Mouse (Mus musculus) midbrain, embryonic 12.5 days (tissue): Measurements from ENCODE around the gene Ttll11. TPM values are rescaled to one million over a fixed set of nuclear protein-coding genes. Genes with fewer than 3 reads are reported as not detected.

Experiments used
- ATAC-seq: fragments of 200-750 bp; cut with Nextera tagmentation; 2 replicates; pipeline ENCODE4 v1.8.0; 2017; ENCODE audit warnings: low read depth, moderate TSS enrichment, moderate library complexity; ENCODE audit not compliant: low FRiP score
- H3K27ac ChIP-seq: fragments of 300-500 bp; sonication (generic); replicated peaks from 2 replicates; pipeline ENCODE4 v1.5.1; 2016; ENCODE audit warnings: mild to moderate bottlenecking
- H3K27me3 ChIP-seq: fragments of 300-500 bp; sonication (generic); 2 replicates; pipeline ENCODE4 v1.6.1; 2016; ENCODE audit warnings: mild to moderate bottlenecking
- H3K36me3 ChIP-seq: fragments of 300-500 bp; sonication (generic); 2 replicates; pipeline ENCODE4 v1.6.1; 2016
- H3K4me1 ChIP-seq: fragments of 300-500 bp; sonication (generic); 2 replicates; pipeline ENCODE4 v1.6.1; 2016
- H3K4me2 ChIP-seq: fragments of 300-500 bp; sonication (generic); replicated peaks from 2 replicates; pipeline ENCODE4 v1.6.1; 2016; ENCODE audit warnings: mild to moderate bottlenecking, moderate library complexity
- H3K4me3 ChIP-seq: fragments of 300-500 bp; sonication (generic); 2 replicates; pipeline ENCODE4 v1.5.1; 2016; ENCODE audit warnings: mild to moderate bottlenecking
- H3K9ac ChIP-seq: fragments of 300-500 bp; sonication (generic); replicated peaks from 2 replicates; pipeline ENCODE4 v1.6.1; 2016; ENCODE audit warnings: mild to moderate bottlenecking, moderate library complexity
- H3K9me3 ChIP-seq: fragments of 300-500 bp; sonication (generic); 2 replicates; pipeline ENCODE4 v1.6.1; 2016; ENCODE audit warnings: mild to moderate bottlenecking
- WGBS: fragments of 180-500 bp; shearing (Covaris S2); methylation state at CpG from one replicate; pipeline ENCODE4 v1.1.7; 2016; 5-methylcytosine and 5-hydroxymethylcytosine counted together
- polyA plus RNA-seq: library from polyadenylated mRNA; unstranded; fragments of >200 nt; fragmentation: Nextera tagmentation; extraction: Ambion mirVana; gene quantifications from 2 replicates; pipeline ENCODE4 v1.2.1, GENCODE M21; 2016

Ttll11 gene
- 4.2 and 5.0 TPM in 2 replicates for polyA plus RNA-seq

GRCm38 (mm10) chr2:35979644-35980021, at the start of gene Ttll11:
Ttll11 (minus strand) TSS chr2:35979913.
- Histone ChIP-seq H3K4me1 (peaks cover 22% of the 10 kb centered on the region), H3K9me3 (no peaks in the 10 kb centered on the region), H3K4me3 (peak within 1 kb of the TSS; percentile 89), H3K36me3 (no peaks in the 10 kb centered on the region), H3K4me2 (peak within 1 kb of the TSS; percentile 98), H3K27ac (peak within 1 kb of the TSS; percentile 80), H3K27me3 (peaks cover 5% of the 10 kb centered on the region), H3K9ac (peak within 1 kb of the TSS; percentile 91)
- peak; percentile 90 for ATAC-seq
- WGBS, result under 1% methylated on average over 33 of the region's 42 CpGs

DNA sequence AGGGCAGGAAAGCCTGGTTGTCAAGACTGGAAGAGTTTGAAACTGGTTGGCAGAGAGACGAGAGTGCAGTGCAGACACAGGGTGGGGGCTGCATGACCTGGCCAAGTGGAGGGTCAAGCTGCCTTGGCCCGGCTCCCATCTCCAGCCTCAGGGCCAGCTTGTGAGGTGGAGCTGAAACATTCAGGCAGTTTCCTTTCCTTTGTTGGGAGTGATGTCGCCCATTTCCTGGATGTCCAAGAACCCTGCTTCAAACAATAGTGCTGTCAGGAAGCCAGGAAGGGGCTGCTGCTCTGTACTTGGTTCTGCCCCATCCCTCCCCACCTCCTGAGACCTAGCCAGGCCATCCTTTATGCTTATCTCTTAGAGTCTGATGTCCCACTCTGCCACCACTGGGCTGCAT, 43.6 kb upstream of the Ttll11 start:
- H3K9me3 ChIP-seq, result no peaks in the 10 kb centered on the region
- H3K36me3 ChIP-seq, result no peaks in the 10 kb centered on the region
- H3K9ac ChIP-seq, result no peak overlapping the region
- no peak overlapping the region for H3K27ac ChIP-seq
- no peak overlapping the region for H3K4me3 ChIP-seq
- WGBS, result 76% methylated on average over 3 of the region's 3 CpGs
- H3K4me2 ChIP-seq, result no peak overlapping the region
- peaks cover 6% of the 10 kb centered on the region; the same call in 1 of the 2 replicates for H3K4me1 ChIP-seq
- H3K27me3 ChIP-seq, result peaks cover 19% of the 10 kb centered on the region
- no peak for ATAC-seq

DNA sequence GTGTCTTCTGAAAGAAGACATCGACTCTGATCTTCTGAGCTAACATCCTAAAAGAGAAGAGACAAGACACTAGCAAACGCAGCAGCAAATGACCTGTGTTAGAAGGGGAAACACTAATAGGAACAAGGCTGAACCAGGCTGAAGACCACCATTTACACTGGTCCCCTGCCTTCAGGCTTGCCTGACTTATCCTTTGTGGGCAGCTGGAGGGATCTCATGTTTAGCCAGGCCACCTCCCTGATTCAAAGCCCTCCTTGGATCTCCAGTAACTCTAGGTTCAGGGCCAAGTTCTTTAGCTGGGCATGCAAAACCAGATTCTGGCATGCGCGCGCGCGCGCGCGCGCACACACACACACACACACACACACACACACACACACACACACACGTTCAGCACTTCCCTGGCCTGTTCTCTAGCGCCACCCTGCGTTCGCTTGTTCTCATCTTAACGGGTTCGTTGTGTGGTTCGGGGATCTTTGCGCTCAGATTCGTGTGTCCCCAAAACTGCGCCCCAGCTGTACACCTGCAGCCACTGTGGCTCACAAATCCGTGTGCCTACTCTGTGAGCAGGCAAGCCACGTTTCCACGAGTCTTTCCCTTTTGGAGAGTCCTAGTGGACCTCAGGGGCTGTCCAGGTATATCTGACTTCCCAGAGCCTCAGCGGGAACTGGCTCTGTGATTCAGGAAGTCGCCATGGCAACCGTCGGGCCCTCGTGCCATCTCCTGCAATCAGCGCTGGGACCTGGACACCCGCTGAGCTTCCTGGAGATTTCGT, 41.9 kb upstream of the Ttll11 start:
- Histone ChIP-seq H3K4me1 (peaks cover 6% of the 10 kb centered on the region; the same call in 1 of the 2 replicates), H3K9me3 (no peaks in the 10 kb centered on the region), H3K9ac (0 out of 2 replicates have a peak overlapping the region, but pooled peaks have one; percentile 24), H3K4me2 (peak overlapping the region; percentile 56), H3K27me3 (peaks cover 19% of the 10 kb centered on the region), H3K27ac (no peak overlapping the region), H3K4me3 (peak overlapping the region; percentile 30), H3K36me3 (no peaks in the 10 kb centered on the region)
- peak; percentile 62 for ATAC-seq
- WGBS, result 10% methylated on average over 30 of the region's 32 CpGs

GRCm38 (mm10) chr2:36013010-36013409, 33.3 kb upstream of the Ttll11 start:
- Histone ChIP-seq H3K4me2 (no peak overlapping the region), H3K4me3 (no peak overlapping the region), H3K4me1 (peaks cover 16% of the 10 kb centered on the region), H3K27me3 (peaks cover 40% of the 10 kb centered on the region), H3K36me3 (no peaks in the 10 kb centered on the region), H3K9me3 (no peaks in the 10 kb centered on the region), H3K9ac (no peak overlapping the region), H3K27ac (no peak overlapping the region)
- no peak for ATAC-seq
- 74% methylated on average over 12 of the region's 12 CpGs for WGBS

DNA sequence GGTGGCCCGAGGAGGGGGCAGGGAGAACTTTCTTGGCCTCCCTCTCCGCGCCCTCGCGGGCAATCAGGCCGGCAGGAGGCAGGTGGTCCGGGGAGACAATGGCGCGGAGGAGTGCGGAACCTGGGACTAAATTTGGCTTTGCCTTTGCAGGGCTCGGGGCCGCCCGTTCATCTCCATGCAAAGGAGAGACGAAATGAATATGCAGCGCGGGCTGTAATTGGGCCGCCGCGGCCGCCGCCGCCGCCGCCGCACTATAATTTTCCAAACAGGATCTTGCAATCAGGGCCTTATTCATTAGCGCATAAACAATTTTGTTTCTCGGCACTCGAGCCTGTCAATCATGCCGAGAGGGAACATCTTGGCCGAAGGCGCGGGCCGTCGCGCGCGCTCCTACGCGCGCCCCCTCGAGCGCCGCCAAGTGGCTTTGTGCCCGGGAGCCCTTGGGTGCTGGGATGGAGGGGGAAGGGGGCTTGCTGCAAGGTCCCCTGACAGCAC, 31.7 kb upstream of the Ttll11 start:
- WGBS, result under 1% methylated on average over 44 of the region's 44 CpGs
- Histone ChIP-seq H3K4me1 (peaks cover 16% of the 10 kb centered on the region), H3K9me3 (no peaks in the 10 kb centered on the region), H3K36me3 (no peaks in the 10 kb centered on the region), H3K4me2 (peak overlapping the region; percentile 63), H3K27me3 (peaks cover 40% of the 10 kb centered on the region), H3K4me3 (peak overlapping the region; percentile 47), H3K9ac (peak overlapping the region; percentile 49), H3K27ac (no peak overlapping the region)
- peak; percentile 27 for ATAC-seq

DNA sequence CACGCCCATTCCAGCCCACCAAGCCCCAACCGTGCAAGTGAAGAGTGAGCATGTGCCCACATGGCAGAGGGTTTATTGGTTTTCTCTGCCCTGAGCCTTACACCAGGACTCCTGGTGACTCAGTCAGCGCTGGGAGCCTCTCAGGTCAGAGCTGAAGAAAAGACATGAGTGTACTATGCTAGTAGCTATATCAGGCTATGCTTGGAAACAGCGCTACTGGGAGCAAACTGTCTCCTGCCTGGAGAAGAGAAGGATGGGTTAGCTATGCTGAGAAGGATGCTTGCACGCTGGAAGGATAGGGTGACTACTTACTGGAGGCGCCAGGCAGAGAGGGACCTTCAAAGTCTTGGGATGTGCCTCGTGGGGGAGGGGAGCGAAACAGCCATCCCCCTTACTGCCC, 30.9 kb upstream of the Ttll11 start:
- Histone ChIP-seq H3K27ac (no peak overlapping the region), H3K4me3 (peak overlapping the region; percentile 47; the same call in 1 of the 2 replicates), H3K4me1 (peaks cover 16% of the 10 kb centered on the region), H3K27me3 (peaks cover 43% of the 10 kb centered on the region), H3K9me3 (no peaks in the 10 kb centered on the region), H3K4me2 (peak overlapping the region; percentile 63), H3K9ac (no peak overlapping the region), H3K36me3 (no peaks in the 10 kb centered on the region)
- ATAC-seq, result no peak
- WGBS, result 44% methylated on average over 8 of the region's 8 CpGs

DNA sequence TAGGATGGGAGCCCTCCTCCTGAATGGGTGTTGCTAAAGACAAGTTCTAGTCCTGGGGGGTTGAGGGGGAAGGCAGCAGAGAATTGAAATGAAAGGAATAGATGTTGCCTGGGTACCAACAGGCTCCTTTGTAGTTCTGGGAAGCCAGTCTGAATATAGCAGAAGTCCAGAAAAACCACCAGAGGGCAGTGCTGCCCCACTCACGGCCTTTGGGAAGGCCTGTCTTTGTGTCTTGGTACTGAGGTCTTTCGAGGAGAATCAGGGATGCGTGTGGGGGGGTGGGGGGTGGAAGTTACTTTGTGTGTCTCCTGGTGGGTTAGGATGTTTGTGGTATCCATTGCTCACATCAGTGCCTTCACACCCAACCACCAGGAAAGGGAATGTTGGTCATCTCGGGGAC, 29.7 kb upstream of the Ttll11 start:
- no peak overlapping the region for H3K9ac ChIP-seq
- H3K27me3 ChIP-seq, result peaks cover 51% of the 10 kb centered on the region
- H3K4me1 ChIP-seq, result peaks cover 16% of the 10 kb centered on the region
- H3K4me3 ChIP-seq, result no peak overlapping the region
- 22% methylated on average over 4 of the region's 4 CpGs for WGBS
- no peaks in the 10 kb centered on the region for H3K36me3 ChIP-seq
- H3K9me3 ChIP-seq, result no peaks in the 10 kb centered on the region
- peak; percentile 53 for ATAC-seq
- no peak overlapping the region for H3K27ac ChIP-seq
- H3K4me2 ChIP-seq, result no peak overlapping the region

GRCm38 (mm10) chr2:36008071-36008470, 28.4 kb upstream of the Ttll11 start:
- no peak overlapping the region for H3K9ac ChIP-seq
- H3K36me3 ChIP-seq, result no peaks in the 10 kb centered on the region
- H3K4me2 ChIP-seq, result no peak overlapping the region
- no peaks in the 10 kb centered on the region for H3K9me3 ChIP-seq
- H3K4me1 ChIP-seq, result peaks cover 16% of the 10 kb centered on the region
- WGBS, result 29% methylated on average over 1 of the region's 1 CpGs
- H3K27ac ChIP-seq, result no peak overlapping the region
- peaks cover 47% of the 10 kb centered on the region for H3K27me3 ChIP-seq
- H3K4me3 ChIP-seq, result no peak overlapping the region
- ATAC-seq, result no peak

GRCm38 (mm10) chr2:36002188-36002587, 22.5 kb upstream of the Ttll11 start:
- H3K27ac ChIP-seq, result no peak overlapping the region
- 31% methylated on average over 6 of the region's 6 CpGs for WGBS
- H3K36me3 ChIP-seq, result no peaks in the 10 kb centered on the region
- no peaks in the 10 kb centered on the region for H3K9me3 ChIP-seq
- H3K27me3 ChIP-seq, result peaks cover 14% of the 10 kb centered on the region
- H3K4me3 ChIP-seq, result no peak overlapping the region
- no peak for ATAC-seq
- H3K4me1 ChIP-seq, result peaks cover 4% of the 10 kb centered on the region; the same call in 1 of the 2 replicates
- no peak overlapping the region for H3K4me2 ChIP-seq
- no peak overlapping the region for H3K9ac ChIP-seq

DNA sequence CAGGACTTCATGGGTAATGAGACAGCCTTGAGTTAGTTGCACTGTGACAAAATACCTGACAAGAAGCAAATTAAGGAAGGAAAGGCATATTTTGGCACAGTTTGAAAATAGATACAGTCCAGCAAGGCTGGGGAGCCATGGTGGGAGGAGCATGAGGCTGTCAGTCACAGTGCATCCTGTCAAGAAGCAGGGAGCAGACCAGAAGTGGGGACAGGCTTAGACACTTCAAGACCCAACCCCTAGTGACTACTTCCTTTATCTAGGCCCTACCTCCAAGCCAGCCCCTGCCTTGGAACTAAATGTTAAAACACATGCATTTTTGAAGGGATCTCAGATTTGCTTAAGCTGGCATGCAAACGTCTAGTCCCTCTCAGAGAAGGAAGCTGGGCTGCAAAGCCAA, 20.7 kb upstream of the Ttll11 start:
- 50% methylated on average over 1 of the region's 1 CpGs for WGBS
- ATAC-seq, result no peak

GRCm38 (mm10) chr2:35999212-35999611, 19.5 kb upstream of the Ttll11 start:
- Histone ChIP-seq H3K4me1 (peaks cover 4% of the 10 kb centered on the region; the same call in 1 of the 2 replicates), H3K4me2 (no peak overlapping the region), H3K27ac (no peak overlapping the region), H3K4me3 (no peak overlapping the region), H3K9me3 (no peaks in the 10 kb centered on the region), H3K9ac (no peak overlapping the region), H3K27me3 (peaks cover 3% of the 10 kb centered on the region; the same call in 1 of the 2 replicates), H3K36me3 (no peaks in the 10 kb centered on the region)
- no peak for ATAC-seq

More for the DNA sequence above, 20.7 kb upstream of the Ttll11 start:
- Histone ChIP-seq H3K4me3 (no peak overlapping the region), H3K4me1 (peaks cover 4% of the 10 kb centered on the region; the same call in 1 of the 2 replicates), H3K9ac (no peak overlapping the region), H3K27me3 (peaks cover 9% of the 10 kb centered on the region), H3K27ac (no peak overlapping the region), H3K9me3 (no peaks in the 10 kb centered on the region), H3K36me3 (no peaks in the 10 kb centered on the region), H3K4me2 (no peak overlapping the region)

DNA sequence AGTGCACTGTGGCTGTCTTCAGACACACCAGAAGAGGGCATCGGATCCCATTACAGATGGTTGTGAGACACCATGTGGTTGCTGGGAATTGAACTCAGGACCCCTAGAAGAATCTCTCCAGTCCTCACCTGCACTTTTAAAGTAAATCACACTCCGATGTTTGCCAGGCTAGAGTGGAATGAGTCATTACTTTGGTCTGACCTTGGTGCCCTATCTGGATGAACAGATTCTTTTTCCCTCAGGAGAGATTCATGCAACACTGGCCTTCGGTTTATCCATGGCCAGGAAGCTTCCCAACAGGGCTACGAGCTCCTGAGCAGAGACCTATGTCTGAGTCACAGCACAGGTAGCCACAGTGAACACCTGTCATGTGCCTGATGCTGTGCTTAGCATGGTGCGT, 18.7 kb upstream of the Ttll11 start:
- H3K27me3 ChIP-seq, result peaks cover 3% of the 10 kb centered on the region; the same call in 1 of the 2 replicates
- H3K27ac ChIP-seq, result no peak overlapping the region
- H3K4me3 ChIP-seq, result no peak overlapping the region
- H3K36me3 ChIP-seq, result no peaks in the 10 kb centered on the region
- peaks cover 4% of the 10 kb centered on the region; the same call in 1 of the 2 replicates for H3K4me1 ChIP-seq
- no peaks in the 10 kb centered on the region for H3K9me3 ChIP-seq
- no peak overlapping the region for H3K4me2 ChIP-seq
- no peak for ATAC-seq
- H3K9ac ChIP-seq, result no peak overlapping the region
- 90% methylated on average over 5 of the region's 5 CpGs for WGBS
